Comparison of ENCODE assay signal across 14 mouse cellular contexts in genomic region chr1:190334471-190334870, GRCm38 (mm10).
DNase-seq lines count a peak whose midpoint lies in the region; ATAC-seq and TF ChIP-seq lines count a peak whose summit lies in the region.
"Had no signal": no experiment of that assay in that cellular context is flagged by ENCODE, and none has a peak within 500 bp of the region (broad histone marks: within the 10 kb centered on the region; RNA-seq: fewer than 3 reads in every experiment).

No protein-coding gene starts in this region.

- H3K9me3 ChIP-seq in forebrain, postnatal 0 days (ENCODE audit: low read length) = no peaks in the 10 kb centered on the region
- no peaks in the 10 kb centered on the region for H3K9me3 ChIP-seq in forebrain, embryonic 10.5 days
- H3K9me3 ChIP-seq in midbrain, embryonic 13.5 days = no peaks in the 10 kb centered on the region
- H3K9me3 ChIP-seq in midbrain, embryonic 14.5 days (ENCODE audit: control insufficient read depth, low read length) = no peaks in the 10 kb centered on the region
- H3K9me3 ChIP-seq: embryonic facial prominence, embryonic 12.5 days; heart, embryonic 13.5 days; hindbrain, embryonic 12.5 days had no signal

- H3K27me3 ChIP-seq in forebrain, postnatal 0 days (ENCODE audit: insufficient read depth, low read length) = peaks cover 30% of the 10 kb centered on the region
- peaks cover 30% of the 10 kb centered on the region; the same call in 1 of the 2 replicates for H3K27me3 ChIP-seq in forebrain, embryonic 10.5 days (ENCODE audit: poor library complexity, severe bottlenecking)
- H3K27me3 ChIP-seq in kidney, adult 2 months (replicated peaks; ENCODE audit: control insufficient read depth, insufficient read depth, low read length) = no peaks in the 10 kb centered on the region
- H3K27me3 ChIP-seq in midbrain, embryonic 13.5 days = 0 out of 2 replicates have a peak, but pooled peaks cover 5% of the 10 kb centered on the region
- no peaks in the 10 kb centered on the region for H3K27me3 ChIP-seq in midbrain, embryonic 14.5 days (ENCODE audit: control insufficient read depth, insufficient read depth, low read length)

- H3K4me2 ChIP-seq in forebrain, postnatal 0 days (ENCODE audit: low read depth) = no peak overlapping the region
- H3K4me2 ChIP-seq in midbrain, embryonic 13.5 days (replicated peaks) = no peak overlapping the region
- H3K4me2 ChIP-seq in midbrain, embryonic 14.5 days (ENCODE audit: low read length) = no peak overlapping the region
- H3K4me2 ChIP-seq: embryonic facial prominence, embryonic 12.5 days; heart, embryonic 13.5 days; hindbrain, embryonic 12.5 days had no signal

- no peak for ATAC-seq in forebrain, postnatal 0 days
- no peak for ATAC-seq in midbrain, embryonic 13.5 days
- ATAC-seq in midbrain, embryonic 14.5 days (ENCODE audit: low FRiP score, low TSS enrichment) = no peak
- ATAC-seq: intestine, embryonic 16.5 days had no signal

- peak; percentile 2 for DNase-seq in forebrain, postnatal 0 days
- DNase-seq in forebrain, embryonic 10.5 days (ENCODE audit: extremely low spot score, low spot score) = no peak
- peak; percentile 12 for DNase-seq in kidney, adult 2 months
- DNase-seq in kidney, postnatal 10 days = no peak
- DNase-seq in midbrain, embryonic 14.5 days = no peak
- DNase-seq: adrenal gland, adult 8-10 months; adrenal gland, postnatal 36 days; gastrocnemius, postnatal 14 days; heart, postnatal 36 days had no signal

- no peaks in the 10 kb centered on the region for H3K4me1 ChIP-seq in forebrain, postnatal 0 days (ENCODE audit: insufficient read depth)
- H3K4me1 ChIP-seq in forebrain, embryonic 10.5 days = peaks cover 12% of the 10 kb centered on the region
- H3K4me1 ChIP-seq in kidney, adult 2 months (ENCODE audit: control insufficient read depth, insufficient read depth, low read length) = no peaks in the 10 kb centered on the region; the same call in 1 of the 2 replicates
- peaks cover 10% of the 10 kb centered on the region for H3K4me1 ChIP-seq in midbrain, embryonic 13.5 days (replicated peaks)
- H3K4me1 ChIP-seq in midbrain, embryonic 14.5 days (ENCODE audit: control insufficient read depth, insufficient read depth, low read length) = no peaks in the 10 kb centered on the region
- H3K4me1 ChIP-seq: embryonic facial prominence, embryonic 12.5 days had no signal

- H3K36me3 ChIP-seq in forebrain, postnatal 0 days (ENCODE audit: insufficient read depth) = no peaks in the 10 kb centered on the region
- H3K36me3 ChIP-seq in forebrain, embryonic 10.5 days (replicated peaks) = no peaks in the 10 kb centered on the region
- no peaks in the 10 kb centered on the region for H3K36me3 ChIP-seq in kidney, adult 2 months (ENCODE audit: control insufficient read depth, insufficient read depth, low read length)
- H3K36me3 ChIP-seq in midbrain, embryonic 13.5 days = no peaks in the 10 kb centered on the region
- no peaks in the 10 kb centered on the region for H3K36me3 ChIP-seq in midbrain, embryonic 14.5 days (ENCODE audit: control insufficient read depth, insufficient read depth, low read length)
- H3K36me3 ChIP-seq: embryonic facial prominence, embryonic 12.5 days; heart, embryonic 13.5 days; hindbrain, embryonic 12.5 days had no signal

- H3K27ac ChIP-seq in forebrain, postnatal 0 days (ENCODE audit: low read depth, low read length) = no peak overlapping the region
- H3K27ac ChIP-seq in forebrain, embryonic 10.5 days = no peak overlapping the region
- H3K27ac ChIP-seq in kidney, adult 2 months (ENCODE audit: insufficient read depth, low read depth, low read length) = no peak overlapping the region
- peak overlapping the region; percentile 33; the same call in 1 of the 2 replicates for H3K27ac ChIP-seq in midbrain, embryonic 13.5 days
- H3K27ac ChIP-seq in midbrain, embryonic 14.5 days (replicated peaks; ENCODE audit: low read depth, low read length) = no peak overlapping the region
- H3K27ac ChIP-seq: embryonic facial prominence, embryonic 12.5 days; heart, embryonic 13.5 days; hindbrain, embryonic 12.5 days had no signal

- H3K9ac ChIP-seq in forebrain, postnatal 0 days = no peak overlapping the region
- no peak overlapping the region for H3K9ac ChIP-seq in midbrain, embryonic 13.5 days (replicated peaks)
- no peak overlapping the region for H3K9ac ChIP-seq in midbrain, embryonic 14.5 days (replicated peaks; ENCODE audit: low read length)
- H3K9ac ChIP-seq: embryonic facial prominence, embryonic 12.5 days; heart, embryonic 13.5 days; hindbrain, embryonic 12.5 days had no signal

- TF ChIP-seq CTCF in forebrain, postnatal 0 days (IDR thresholded peaks at IDR 0.05; ENCODE audit: low read depth) = no peak
- no peak for TF ChIP-seq CTCF in kidney, adult 2 months (conservative IDR thresholded peaks at IDR 0.05; ENCODE audit: insufficient read depth, insufficient read length, low read depth, low read length)

- 21% methylated on average over 2 of the region's 2 CpGs for WGBS in forebrain, postnatal 0 days
- 61% methylated on average over 2 of the region's 2 CpGs for WGBS in forebrain, embryonic 10.5 days
- 12% methylated on average over 2 of the region's 2 CpGs for WGBS in kidney, adult 2 months
- WGBS in midbrain, embryonic 13.5 days = 42% methylated on average over 2 of the region's 2 CpGs
- 41% methylated on average over 2 of the region's 2 CpGs for WGBS in midbrain, embryonic 14.5 days

- TF ChIP-seq POLR2A in kidney, adult 2 months (IDR thresholded peaks at IDR 0.05; ENCODE audit: low read depth, low read length) = no peak

- H3K4me3 ChIP-seq in forebrain, postnatal 0 days (ENCODE audit: low read depth, low read length) = no peak overlapping the region
- H3K4me3 ChIP-seq in forebrain, embryonic 10.5 days = no peak overlapping the region
- no peak overlapping the region for H3K4me3 ChIP-seq in kidney, adult 2 months (ENCODE audit: insufficient read depth, low read depth, low read length)
- no peak overlapping the region for H3K4me3 ChIP-seq in midbrain, embryonic 13.5 days (replicated peaks)
- H3K4me3 ChIP-seq in midbrain, embryonic 14.5 days (replicated peaks; ENCODE audit: low read depth, low read length) = no peak overlapping the region
- H3K4me3 ChIP-seq: embryonic facial prominence, embryonic 12.5 days; heart, embryonic 13.5 days; hindbrain, embryonic 12.5 days had no signal

Comparison
In these comparisons a context has a peak if more than half of its experiments do, and no peak if none do; other contexts are left out.
1. DNase-seq: peak in forebrain, postnatal 0 days (single experiment) and kidney, adult 2 months (single experiment); none in forebrain, embryonic 10.5 days (single experiment), kidney, postnatal 10 days (single experiment) and midbrain, embryonic 14.5 days (single experiment).